In genomic region chr1:178146513-178146912, GRCm38 (mm10) we compare ENCODE assay signal across 8 mouse cellular contexts. TPM values are rescaled to one million over a fixed set of nuclear protein-coding genes. Genes with fewer than 3 reads are reported as not detected.
DNase-seq lines count a peak whose midpoint lies in the region; ATAC-seq and TF ChIP-seq lines count a peak whose summit lies in the region.
"Not testable (repeated sequence)": the region's sequence is repeated elsewhere in the genome, so short reads cannot be mapped to it uniquely, and the experiment has no call there.

No protein-coding gene starts in this region.

- not testable (repeated sequence) for H3K4me1 ChIP-seq in ES-E14 (ENCODE audit: control insufficient read depth in 2 of 2, insufficient read depth in 2 of 2, low read length in 2 of 2, poor library complexity in 1 of 2); forebrain, embryonic 16.5 days (replicated peaks; ENCODE audit: control insufficient read depth, insufficient read depth, low read length); hindbrain, embryonic 16.5 days (ENCODE audit: control insufficient read depth, insufficient read depth, low read depth, low read length); lung, adult 2 months (ENCODE audit: control insufficient read depth, insufficient read depth, low read length); neural tube, embryonic 12.5 days

- TF ChIP-seq CTCF in lung, adult 2 months (IDR thresholded peaks at IDR 0.05; ENCODE audit: insufficient read depth, low read length), result 0 out of 2 replicates have a peak, but pooled peaks have one; percentile 12

- not testable (repeated sequence) for H3K9ac ChIP-seq in ES-E14 (ENCODE audit: insufficient read depth, low read depth, low read length, poor library complexity, severe bottlenecking); forebrain, embryonic 16.5 days (replicated peaks; ENCODE audit: low read depth, low read length); hindbrain, embryonic 16.5 days (ENCODE audit: low read depth, low read length); neural tube, embryonic 12.5 days

- H3K4me3 ChIP-seq in ES-E14 (ENCODE audit: insufficient read depth in 1 of 2, low read depth in 1 of 2, low read length in 2 of 2, poor library complexity in 1 of 2, severe bottlenecking in 1 of 2); forebrain, embryonic 16.5 days (replicated peaks; ENCODE audit: low read length); hindbrain, embryonic 16.5 days (ENCODE audit: low read length); lung, adult 2 months (replicated peaks; ENCODE audit: extremely low read depth, low read depth, low read length); neural tube, embryonic 12.5 days: not testable (repeated sequence)

- not testable (repeated sequence) for H3K4me2 ChIP-seq in forebrain, embryonic 16.5 days (ENCODE audit: low read length); hindbrain, embryonic 16.5 days (ENCODE audit: low read length); neural tube, embryonic 12.5 days (replicated peaks)

- peak; percentile 16 for DNase-seq in ES-E14 (ENCODE audit: low read depth, low spot score)
- peak; percentile 15 for DNase-seq in cerebellum, adult 11 months
- peak; percentile 69 for DNase-seq in layer of hippocampus, adult 11-12 months (ENCODE audit: low spot score)
- not testable (repeated sequence) for DNase-seq in lung, adult 2 months
- peak; percentile 39 for DNase-seq in thymus, postnatal 0 days (ENCODE audit: low spot score)

- 5% methylated on average over 1 of the region's 2 CpGs for WGBS in forebrain, embryonic 16.5 days
- WGBS in hindbrain, embryonic 16.5 days, result 3% methylated on average over 2 of the region's 2 CpGs
- 10% methylated on average over 2 of the region's 2 CpGs for WGBS in lung, adult 2 months
- 9% methylated on average over 1 of the region's 2 CpGs for WGBS in neural tube, embryonic 12.5 days

- not testable (repeated sequence) for TF ChIP-seq POLR2A in lung, adult 2 months (IDR thresholded peaks at IDR 0.05; ENCODE audit: borderline replicate concordance, extremely low read depth, low read depth, low read length)

- H3K27me3 ChIP-seq in forebrain, embryonic 16.5 days (replicated peaks; ENCODE audit: control insufficient read depth, insufficient read depth, low read length); hindbrain, embryonic 16.5 days (replicated peaks; ENCODE audit: control insufficient read depth, insufficient read depth, low read length); neural tube, embryonic 12.5 days (replicated peaks): not testable (repeated sequence)

- peak; percentile 20; the same call in 1 of the 2 replicates for ATAC-seq in forebrain, embryonic 16.5 days
- ATAC-seq in hindbrain, embryonic 16.5 days, result peak; percentile 40; the same call in 1 of the 2 replicates
- ATAC-seq in neural tube, embryonic 12.5 days (ENCODE audit: low FRiP score, low read depth), result peak; percentile 65; the same call in 1 of the 2 replicates

- not testable (repeated sequence) for H3K27ac ChIP-seq in ES-E14 (ENCODE audit: insufficient read depth, low read depth, low read length, poor library complexity, severe bottlenecking); forebrain, embryonic 16.5 days (ENCODE audit: low read length); hindbrain, embryonic 16.5 days (ENCODE audit: low read depth, low read length); neural tube, embryonic 12.5 days

- H3K9me3 ChIP-seq in ES-E14 (ENCODE audit: control insufficient read depth, insufficient read depth, low read depth, low read length); forebrain, embryonic 16.5 days (ENCODE audit: control insufficient read depth, low read length); hindbrain, embryonic 16.5 days (ENCODE audit: control insufficient read depth, low read length); neural tube, embryonic 12.5 days: not testable (repeated sequence)

- in situ Hi-C loops in ES-E14 (cut with MboI; ENCODE audit: low sequenced_read_pairs in 2 of 2, unreplicated experiment in 2 of 2), result loop anchor here in 1 of 2 experiments (10.0 kb wide), 1 partner anchor 318 kb away; no protein-coding TSS in a partner anchor

- not testable (repeated sequence) for H3K36me3 ChIP-seq in ES-E14 (ENCODE audit: control insufficient read depth, insufficient read depth, low read length, poor library complexity, severe bottlenecking); forebrain, embryonic 16.5 days (ENCODE audit: control insufficient read depth, insufficient read depth); hindbrain, embryonic 16.5 days (ENCODE audit: control insufficient read depth, insufficient read depth, low read length); neural tube, embryonic 12.5 days

TF ChIP-seq in ES-E14, 5 proteins besides CTCF, POLR2A, EP300 and RAD21:
- peak; percentile 24; the same call in 1 of the 2 replicates for TF ChIP-seq ZC3H11A (IDR thresholded peaks at IDR 0.05; ENCODE audit: borderline replicate concordance, low read depth, low read length)

RNA-seq across cellular contexts. Expression of gene Desi2, which starts 40.7 kb away (rescaled TPM):
- 11.8 and 11.9 TPM in 2 replicates for total RNA-seq in ES-E14 (2012; rRNA removed)
- 17.7 and 19.9 TPM in 2 replicates for polyA plus RNA-seq in forebrain, embryonic 16.5 days (2015; fragmentation: Nextera tagmentation; extraction: Ambion mirVana)
- 20.1 and 21.0 TPM in 2 replicates for polyA plus RNA-seq in hindbrain, embryonic 16.5 days (2015; fragmentation: Nextera tagmentation; extraction: Ambion mirVana)
- polyA plus RNA-seq in lung, adult 2 months (2012; rRNA removed), result 7.3 TPM in 2 replicates
- polyA plus RNA-seq in neural tube, embryonic 12.5 days (2016; fragmentation: Nextera tagmentation; extraction: Ambion mirVana), result 20.0 and 21.0 TPM in 2 replicates
- polyA plus RNA-seq in thymus, postnatal 0 days (2015; fragmentation: Nextera tagmentation; extraction: Ambion mirVana), result 20.6 and 29.1 TPM in 2 replicates
